Mouse (Mus musculus) CH12.LX (cell line): ENCODE results near the gene Il6ra.

Experiments used
- CHD1 ChIP-seq: IDR thresholded peaks from 2 replicates; pipeline ENCODE4 v1.6.1; 2012; ENCODE audit warnings: low read depth, low read length, improper control_type of control experiment, inconsistent platforms
- CHD2 ChIP-seq: IDR thresholded peaks from 2 replicates; pipeline ENCODE4 v1.6.1; 2011; ENCODE audit warnings: low read length, improper control_type of control experiment
- CTCF ChIP-seq, 2 experiments: IDR thresholded peaks in 1 of 2; conservative IDR thresholded peaks in 1 of 2; 2 replicates each; pipeline ENCODE4 v1.5.1; 2011 to 2012; ENCODE audit warnings: low read depth in 2 of 2, low read length in 2 of 2, improper control_type of control experiment in 1 of 2, inconsistent platforms in 1 of 2, mild to moderate bottlenecking in 1 of 2, moderate library complexity in 1 of 2
- GABPA ChIP-seq: IDR thresholded peaks from 2 replicates; pipeline ENCODE4 v1.6.1; 2012; ENCODE audit warnings: low read depth, low read length, improper control_type of control experiment, inconsistent platforms; ENCODE audit not compliant: insufficient replicate concordance
- MAX ChIP-seq: IDR thresholded peaks from 2 replicates; pipeline ENCODE4 v1.6.1; 2011; ENCODE audit warnings: low read length, improper control_type of control experiment
- MXI1 ChIP-seq: IDR thresholded peaks from 2 replicates; pipeline ENCODE4 v1.6.1; 2011; ENCODE audit warnings: mild to moderate bottlenecking, low read depth, low read length, improper control_type of control experiment
- NELFE ChIP-seq: IDR thresholded peaks from 2 replicates; pipeline ENCODE4 v1.6.1; 2011; ENCODE audit warnings: low read depth, low read length, improper control_type of control experiment
- NRF1 ChIP-seq: IDR thresholded peaks from 2 replicates; pipeline ENCODE4 v1.6.1; 2014; ENCODE audit warnings: low read depth, mild to moderate bottlenecking, inconsistent platforms, low read length, improper control_type of control experiment, moderate library complexity
- POLR2A ChIP-seq: IDR thresholded peaks from 2 replicates; pipeline ENCODE4 v1.6.1; 2011; ENCODE audit warnings: low read depth, mild to moderate bottlenecking, improper control_type of control experiment, low read length
- SIN3A ChIP-seq: IDR thresholded peaks from 2 replicates; pipeline ENCODE4 v1.6.1; 2012; ENCODE audit warnings: low read length, improper control_type of control experiment, inconsistent platforms
- SMC3 ChIP-seq: IDR thresholded peaks from 2 replicates; pipeline ENCODE4 v1.6.1; 2011; ENCODE audit warnings: low read depth, low read length, improper control_type of control experiment
- USF2 ChIP-seq: conservative IDR thresholded peaks from 2 replicates; pipeline ENCODE4 v1.6.1; 2011; ENCODE audit warnings: low read depth, low read length, improper control_type of control experiment
- ZC3H11A ChIP-seq: IDR thresholded peaks from 2 replicates; pipeline ENCODE4 v1.6.1; 2012; ENCODE audit warnings: low read depth, mild to moderate bottlenecking, inconsistent platforms, low read length, improper control_type of control experiment
- ZNF384 ChIP-seq: IDR thresholded peaks from 2 replicates; pipeline ENCODE4 v1.6.1; 2012; ENCODE audit warnings: low read depth, low read length, improper control_type of control experiment, inconsistent platforms

DNA sequence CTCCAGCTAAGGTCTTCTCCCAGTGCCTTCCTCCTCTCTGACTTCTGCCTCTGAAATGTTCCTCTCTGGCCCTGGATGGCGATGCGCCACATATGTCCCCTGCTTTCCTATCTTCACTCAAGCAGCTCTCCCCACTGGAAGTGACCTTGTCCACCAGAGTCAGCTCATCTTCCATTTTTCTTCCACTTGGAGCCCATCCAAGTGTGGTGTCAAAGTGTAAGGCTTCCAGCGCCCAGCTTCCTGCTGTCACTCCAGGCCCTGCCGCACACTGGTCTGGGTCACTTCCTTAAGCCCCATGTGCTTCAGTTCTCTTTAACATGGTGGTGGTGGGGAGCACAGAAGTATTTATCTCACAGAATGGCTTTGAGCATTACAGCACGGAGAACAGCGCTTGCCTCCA is 65.4 kb downstream of the Il6ra start:
- TF ChIP-seq NRF1 (no peak), CTCF (conservative IDR thresholded peaks at IDR 0.05 in 1 of 2, IDR thresholded peaks at IDR 0.05 in 1 of 2; ENCODE audit: low read depth in 2 of 2, low read length in 2 of 2) (no peak), SMC3 (no peak), MAX (no peak), MXI1 (no peak), SIN3A (no peak), GABPA (no peak), POLR2A (no peak), ZNF384 (no peak), CHD2 (no peak), ZC3H11A (no peak), USF2 (no peak), NELFE (no peak), CHD1 (no peak)
